Mouse (Mus musculus) C2C12 (cell line): Measurements from ENCODE around the gene Ss18l1.

Experiments
- CEBPB ChIP-seq: IDR thresholded peaks from one replicate; pipeline ENCODE4 v1.6.1; 2011; ENCODE audit warnings: low read depth, mild to moderate bottlenecking, control low read depth, moderate library complexity
- CTCF ChIP-seq: IDR thresholded peaks from one replicate; pipeline ENCODE4 v1.5.1; 2011; ENCODE audit not compliant: control insufficient read depth, insufficient read depth, insufficient read length
- FOSL1 ChIP-seq: IDR thresholded peaks from one replicate; pipeline ENCODE4 v1.8.0; 2011; ENCODE audit warnings: mild to moderate bottlenecking, low read length; ENCODE audit not compliant: poor library complexity, insufficient read depth, severe bottlenecking
- MAX ChIP-seq: IDR thresholded peaks from one replicate; pipeline ENCODE4 v1.6.1; 2011; ENCODE audit warnings: mild to moderate bottlenecking, control low read depth
- MYOD1 ChIP-seq: IDR thresholded peaks from one replicate; pipeline ENCODE4 v1.6.1; 2011; ENCODE audit warnings: low read depth; ENCODE audit not compliant: control insufficient read depth, insufficient read length
- MYOG ChIP-seq: IDR thresholded peaks from one replicate; pipeline ENCODE4 v1.6.1; 2011; ENCODE audit not compliant: control insufficient read depth, insufficient read length; ENCODE audit errors: extremely low read depth
- USF1 ChIP-seq: IDR thresholded peaks from one replicate; pipeline ENCODE4 v1.6.1; 2011; ENCODE audit warnings: low read depth, mild to moderate bottlenecking, control low read depth, moderate library complexity

GRCm38 (mm10) chr2:180031270-180031669 lies 11.0 kb upstream of the Ss18l1 start:
- no peak for TF ChIP-seq CTCF
- no peak for TF ChIP-seq MAX
- TF ChIP-seq CEBPB = no peak
- no peak for TF ChIP-seq MYOG
- TF ChIP-seq USF1 = no peak
- no peak for TF ChIP-seq MYOD1
- TF ChIP-seq FOSL1 = no peak
